Mouse (Mus musculus) brain, embryonic 14.5 days (tissue): ENCODE measurements at regions not wholly inside any gene's neighbourhood (a gene's known extent, or its start where the extent isn't known, plus 50 kb on each side); places are given as distances from the start of the nearest gene placed in this dataset.

Experiments used
- CTCF ChIP-seq: fragments of 200-500 bp; IDR thresholded peaks from 2 replicates; pipeline ENCODE4 v1.5.1; 2012; ENCODE audit warnings: inconsistent platforms, mild to moderate bottlenecking, moderate library complexity, borderline replicate concordance; ENCODE audit not compliant: insufficient read depth, insufficient read length; ENCODE audit errors: extremely low read depth
- POLR2A ChIP-seq: fragments of 200-500 bp; IDR thresholded peaks from 2 replicates; pipeline ENCODE4 v1.6.1; 2012; ENCODE audit warnings: mild to moderate bottlenecking, inconsistent platforms, borderline replicate concordance; ENCODE audit not compliant: poor library complexity, insufficient read depth, insufficient read length, severe bottlenecking; ENCODE audit errors: extremely low read depth

DNA sequence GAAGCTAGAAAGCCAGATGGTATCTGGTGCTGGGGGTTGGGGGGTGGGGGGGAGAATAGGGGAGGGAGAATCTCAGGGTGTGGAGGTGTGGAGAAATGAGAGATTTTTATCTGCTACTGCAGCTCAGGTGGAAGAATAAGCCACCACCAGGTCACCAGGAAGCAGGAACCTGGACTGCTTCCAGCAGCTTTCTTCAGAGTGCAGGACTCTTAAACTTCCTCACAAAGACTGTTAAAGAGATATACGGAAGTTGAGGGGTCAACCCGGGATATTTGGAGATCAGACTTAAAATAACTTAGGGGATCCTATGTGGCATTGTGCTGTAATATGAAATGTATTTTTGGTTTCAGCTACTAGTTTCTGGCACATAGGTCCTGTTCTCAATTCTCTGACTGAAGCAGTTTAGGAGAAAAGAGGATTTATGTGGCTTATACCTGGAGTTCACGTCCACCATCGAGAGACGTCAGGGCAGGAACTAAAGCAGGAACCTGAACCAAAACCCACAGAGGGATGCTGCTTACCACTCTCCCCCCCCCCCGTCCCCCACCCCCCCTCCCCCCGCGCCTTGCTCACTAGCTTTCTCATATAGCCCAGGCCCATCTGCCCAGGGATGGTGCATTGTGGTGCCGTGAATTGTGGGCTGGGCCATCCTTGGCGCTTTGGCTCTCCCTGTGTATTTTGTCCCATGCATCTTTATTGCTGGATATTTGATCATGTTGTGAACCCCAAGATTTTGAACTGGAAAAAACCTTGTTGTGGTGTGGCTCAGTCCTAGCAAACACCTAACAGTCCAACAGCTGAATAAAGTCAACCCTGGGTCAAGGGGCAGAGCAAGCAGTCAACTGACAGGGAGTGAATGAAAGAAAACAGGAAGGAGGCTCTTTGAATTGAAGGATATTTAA lies 143.2 kb downstream of the Qrsl1 start:
- no peak for TF ChIP-seq CTCF
- TF ChIP-seq POLR2A, result no peak
